ENCODE assay signal across 10 mouse cellular contexts in the genomic region with DNA sequence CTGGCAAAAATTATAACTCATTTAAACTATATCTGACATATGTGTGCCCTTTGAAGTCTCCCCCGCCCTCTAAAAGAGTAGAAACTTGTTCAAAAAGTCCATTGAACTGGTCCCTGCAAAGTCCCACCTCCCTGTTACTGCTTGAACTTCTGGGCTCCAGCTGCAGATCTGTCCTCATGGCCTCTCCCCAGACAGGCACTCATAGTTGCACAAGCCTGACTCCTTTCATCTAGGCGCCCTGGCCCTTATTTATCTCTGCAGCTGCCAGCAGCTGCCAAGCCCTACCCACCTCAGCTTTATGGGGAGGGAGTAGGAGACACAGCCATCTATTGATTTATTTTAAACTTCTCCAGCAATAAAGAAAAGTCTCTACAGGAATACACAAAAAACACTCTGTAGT.
DNase-seq lines count a peak whose midpoint lies in the region; ATAC-seq and TF ChIP-seq lines count a peak whose summit lies in the region.
"Had no signal": no experiment of that assay in that cellular context is flagged by ENCODE, and none has a peak within 500 bp of the region (broad histone marks: within the 10 kb centered on the region; RNA-seq: fewer than 3 reads in every experiment).

No protein-coding gene starts in this region.

- H3K4me1 ChIP-seq in embryonic fibroblast, embryonic 13.5 days (ENCODE audit: control insufficient read depth, insufficient read depth, low read length) = peaks cover 3% of the 10 kb centered on the region; the same call in 1 of the 2 replicates
- H3K4me1 ChIP-seq in limb, embryonic 10.5 days = peaks cover 20% of the 10 kb centered on the region
- H3K4me1 ChIP-seq in hindbrain, embryonic 10.5 days (replicated peaks) = no peaks in the 10 kb centered on the region
- H3K4me1 ChIP-seq in forebrain, embryonic 14.5 days (ENCODE audit: control insufficient read depth, insufficient read depth, low read length) = no peaks in the 10 kb centered on the region
- H3K4me1 ChIP-seq: megakaryocyte, embryonic 14.5 days had no signal

- peaks cover 41% of the 10 kb centered on the region for H3K36me3 ChIP-seq in limb, embryonic 10.5 days
- H3K36me3 ChIP-seq in hindbrain, embryonic 10.5 days = peaks cover 28% of the 10 kb centered on the region
- peaks cover 8% of the 10 kb centered on the region for H3K36me3 ChIP-seq in forebrain, embryonic 14.5 days (ENCODE audit: control insufficient read depth, insufficient read depth, low read length)

- H3K27me3 ChIP-seq in limb, embryonic 10.5 days (ENCODE audit: low read depth, poor library complexity, severe bottlenecking) = no peaks in the 10 kb centered on the region
- no peaks in the 10 kb centered on the region for H3K27me3 ChIP-seq in hindbrain, embryonic 10.5 days (ENCODE audit: insufficient read depth, poor library complexity, severe bottlenecking)
- H3K27me3 ChIP-seq in forebrain, embryonic 14.5 days (replicated peaks; ENCODE audit: control insufficient read depth, insufficient read depth, low read length) = no peaks in the 10 kb centered on the region
- H3K27me3 ChIP-seq: megakaryocyte, embryonic 14.5 days had no signal

- peak overlapping the region; percentile 93 for H3K27ac ChIP-seq in embryonic fibroblast, embryonic 13.5 days (ENCODE audit: insufficient read depth, low read length)
- peak overlapping the region; percentile 66 for H3K27ac ChIP-seq in limb, embryonic 10.5 days
- no peak overlapping the region for H3K27ac ChIP-seq in hindbrain, embryonic 10.5 days
- no peak overlapping the region for H3K27ac ChIP-seq in forebrain, embryonic 14.5 days (ENCODE audit: low read depth, low read length)

- H3K9me3 ChIP-seq in limb, embryonic 10.5 days (replicated peaks) = no peaks in the 10 kb centered on the region
- no peaks in the 10 kb centered on the region for H3K9me3 ChIP-seq in hindbrain, embryonic 10.5 days
- no peaks in the 10 kb centered on the region for H3K9me3 ChIP-seq in forebrain, embryonic 14.5 days (replicated peaks; ENCODE audit: control insufficient read depth, low read length)
- H3K9me3 ChIP-seq: megakaryocyte, embryonic 14.5 days had no signal

- no peak overlapping the region for H3K9ac ChIP-seq in forebrain, embryonic 14.5 days (ENCODE audit: low read length)

- DNase-seq in adrenal gland, adult 2 months = peak; percentile 84
- DNase-seq in adrenal gland, postnatal 4 days (ENCODE audit: low spot score in 2 of 2) = no peak
- DNase-seq in limb, embryonic 10.5 days (ENCODE audit: low spot score) = peak; percentile 55
- DNase-seq in mesoderm, embryonic 11.5 days (ENCODE audit: low read depth, low spot score) = peak; percentile 53
- no peak for DNase-seq in right cerebral cortex, postnatal 4 days
- no peak for DNase-seq in hindbrain, embryonic 10.5 days (ENCODE audit: low spot score)
- DNase-seq in forebrain, embryonic 14.5 days (ENCODE audit: low spot score) = no peak
- DNase-seq: gastrocnemius, postnatal 36 days had no signal

- no peak for TF ChIP-seq POLR2A in embryonic fibroblast, embryonic 13.5 days (IDR thresholded peaks at IDR 0.05; ENCODE audit: low read depth, low read length)

- TF ChIP-seq CTCF in embryonic fibroblast, embryonic 13.5 days (IDR thresholded peaks at IDR 0.05; ENCODE audit: borderline replicate concordance, insufficient read depth, low read length) = no peak

- ATAC-seq in forebrain, embryonic 14.5 days = no peak

- H3K4me3 ChIP-seq in embryonic fibroblast, embryonic 13.5 days (ENCODE audit: insufficient read depth, low read length) = no peak overlapping the region
- no peak overlapping the region for H3K4me3 ChIP-seq in limb, embryonic 10.5 days
- no peak overlapping the region for H3K4me3 ChIP-seq in hindbrain, embryonic 10.5 days
- H3K4me3 ChIP-seq in forebrain, embryonic 14.5 days (ENCODE audit: low read depth, low read length) = no peak overlapping the region
- H3K4me3 ChIP-seq: megakaryocyte, embryonic 14.5 days had no signal

- no peak overlapping the region for H3K4me2 ChIP-seq in forebrain, embryonic 14.5 days (ENCODE audit: low read length)

- 25% methylated on average over 2 of the region's 2 CpGs for WGBS in limb, embryonic 10.5 days
- WGBS in hindbrain, embryonic 10.5 days = 70% methylated on average over 2 of the region's 2 CpGs
- 76% methylated on average over 2 of the region's 2 CpGs for WGBS in forebrain, embryonic 14.5 days

Comparison
In these comparisons a context has a peak if more than half of its experiments do, and no peak if none do; other contexts are left out.
1. DNase-seq: peak in adrenal gland, adult 2 months (single experiment), limb, embryonic 10.5 days (single experiment) and mesoderm, embryonic 11.5 days (single experiment); none in adrenal gland, postnatal 4 days (0 of 2), right cerebral cortex, postnatal 4 days (single experiment), hindbrain, embryonic 10.5 days (single experiment) and forebrain, embryonic 14.5 days (single experiment).
2. H3K27ac ChIP-seq: peak in embryonic fibroblast, embryonic 13.5 days (single experiment) and limb, embryonic 10.5 days (single experiment); none in hindbrain, embryonic 10.5 days (single experiment) and forebrain, embryonic 14.5 days (single experiment).